Mouse (Mus musculus): ENCODE results near the gene Gm7029.

Gm7029 gene

DNA sequence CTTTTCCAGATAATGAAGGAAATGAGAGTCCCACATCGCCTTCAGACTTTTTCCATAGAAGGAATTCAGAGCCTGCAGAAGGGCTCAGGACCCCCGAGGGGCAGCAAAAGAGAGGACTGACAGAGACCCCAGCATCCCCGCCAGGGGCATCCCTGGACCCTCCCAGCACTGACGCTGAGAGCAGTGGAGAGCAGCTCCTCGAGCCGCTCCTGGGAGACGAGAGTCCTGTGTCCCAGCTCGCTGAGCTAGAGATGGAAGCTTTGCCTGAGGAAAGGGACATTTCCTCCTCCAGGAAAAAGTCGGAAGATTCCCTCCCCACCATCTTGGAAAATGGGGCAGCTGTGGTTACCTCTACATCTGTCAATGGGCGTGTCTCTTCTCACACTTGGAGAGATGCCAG, 39.6 kb downstream of the Gm7029 start:
- no peak for DNase-seq (ENCODE audit: low spot score in 2 of 2)

DNA sequence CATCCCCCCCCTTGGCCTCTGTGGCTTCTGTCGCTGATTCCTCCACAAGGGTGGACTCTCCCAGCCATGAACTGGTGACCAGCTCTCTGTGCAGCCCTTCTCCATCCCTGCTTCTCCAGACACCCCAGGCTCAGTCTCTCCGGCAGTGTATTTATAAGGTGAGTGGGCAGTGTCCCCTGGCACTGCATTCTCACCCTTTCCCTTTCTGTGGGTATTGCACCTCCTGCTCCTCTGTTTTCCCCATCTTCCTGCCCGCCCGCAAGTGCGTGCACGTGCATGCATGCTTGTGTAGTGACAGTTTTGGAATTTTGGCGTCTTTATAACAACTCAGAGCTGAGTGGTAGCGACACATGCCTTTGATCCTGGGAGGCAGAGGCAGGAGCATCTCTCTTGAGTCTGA, 40.3 kb downstream of the Gm7029 start:
- DNase-seq (ENCODE audit: low spot score in 2 of 2): no peak

DNA sequence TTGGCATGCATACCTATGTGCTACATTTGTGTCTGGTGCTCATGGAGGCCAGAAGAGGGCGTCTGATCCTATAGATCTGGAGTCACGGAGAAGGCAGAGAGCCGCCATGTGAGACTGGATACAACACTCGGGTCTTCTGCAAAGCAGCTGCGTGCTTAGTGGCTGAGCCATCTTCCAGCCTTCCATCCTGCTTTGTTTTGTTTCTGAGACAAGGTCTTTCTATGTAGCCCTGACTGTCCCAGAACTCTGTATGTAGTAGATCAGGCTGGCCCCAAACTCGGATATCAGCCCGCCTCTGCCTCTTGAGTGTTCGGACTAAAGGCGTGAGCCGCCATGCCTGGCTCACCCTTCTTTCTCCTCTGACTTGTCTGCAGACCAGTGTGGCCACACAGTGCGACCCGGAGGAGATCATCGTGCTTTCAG, 41.3 kb downstream of the Gm7029 start:
- no peak for DNase-seq (ENCODE audit: low spot score in 2 of 2)

DNA sequence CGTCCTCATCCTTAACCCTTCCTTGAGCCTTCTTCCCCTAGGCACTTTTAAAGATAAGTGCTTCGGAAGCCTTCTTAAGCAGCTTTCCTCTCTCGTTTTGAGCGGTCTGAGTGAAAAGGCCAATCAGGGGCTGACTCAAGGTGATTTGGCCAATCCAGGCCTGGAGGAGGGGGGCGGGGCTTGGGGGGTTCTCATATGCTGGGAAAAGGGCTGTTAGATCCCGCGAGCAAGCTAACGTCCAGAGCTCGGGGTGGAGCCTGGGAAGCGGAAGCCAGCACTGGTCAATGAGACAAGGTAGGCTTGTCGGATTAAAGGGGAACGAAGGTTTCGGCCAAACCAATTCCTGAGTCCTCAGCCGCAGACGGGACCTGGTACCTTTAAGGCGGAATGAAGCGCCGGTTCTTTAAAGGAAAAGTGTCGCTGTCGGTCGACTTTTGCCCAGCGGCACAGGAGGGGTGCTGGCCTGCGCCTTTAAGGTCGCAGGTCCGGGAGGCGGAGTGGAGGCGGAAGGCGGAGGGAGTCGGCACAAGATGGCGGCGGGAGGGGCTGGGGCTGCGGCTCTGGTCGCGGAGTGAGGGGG, 42.1 kb downstream of the Gm7029 start, which contains the start of the genes Tapbp and Zbtb22:
Tapbp (plus strand) TSS at position 229 of the 580 bp plus-strand sequence.
Zbtb22 (plus strand) TSS at position 234 of the 580 bp plus-strand sequence.
- peak; percentile 96 to 98 for DNase-seq (ENCODE audit: low spot score in 2 of 2)

DNA sequence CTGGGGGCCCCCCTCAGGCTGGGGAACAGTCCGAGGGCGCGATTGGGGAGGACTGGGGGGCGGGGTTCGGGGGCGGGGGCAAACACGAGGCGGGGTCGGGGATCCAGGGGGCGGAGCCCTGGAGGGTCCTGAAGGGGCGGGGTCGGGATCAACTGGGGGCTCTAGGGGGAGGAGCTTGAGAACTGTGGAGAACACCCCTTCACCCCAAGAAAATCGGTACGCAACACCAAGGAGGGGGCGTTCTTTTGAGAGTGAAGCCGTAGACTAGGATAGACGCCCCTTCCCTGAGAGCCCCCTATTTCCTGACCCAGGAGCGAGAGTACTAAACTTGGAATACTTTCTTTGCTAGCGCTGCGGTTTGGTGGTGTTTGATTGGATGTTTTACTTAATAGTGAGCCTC, 42.7 kb downstream of the Gm7029 start:
- DNase-seq (ENCODE audit: low spot score in 2 of 2): no peak

DNA sequence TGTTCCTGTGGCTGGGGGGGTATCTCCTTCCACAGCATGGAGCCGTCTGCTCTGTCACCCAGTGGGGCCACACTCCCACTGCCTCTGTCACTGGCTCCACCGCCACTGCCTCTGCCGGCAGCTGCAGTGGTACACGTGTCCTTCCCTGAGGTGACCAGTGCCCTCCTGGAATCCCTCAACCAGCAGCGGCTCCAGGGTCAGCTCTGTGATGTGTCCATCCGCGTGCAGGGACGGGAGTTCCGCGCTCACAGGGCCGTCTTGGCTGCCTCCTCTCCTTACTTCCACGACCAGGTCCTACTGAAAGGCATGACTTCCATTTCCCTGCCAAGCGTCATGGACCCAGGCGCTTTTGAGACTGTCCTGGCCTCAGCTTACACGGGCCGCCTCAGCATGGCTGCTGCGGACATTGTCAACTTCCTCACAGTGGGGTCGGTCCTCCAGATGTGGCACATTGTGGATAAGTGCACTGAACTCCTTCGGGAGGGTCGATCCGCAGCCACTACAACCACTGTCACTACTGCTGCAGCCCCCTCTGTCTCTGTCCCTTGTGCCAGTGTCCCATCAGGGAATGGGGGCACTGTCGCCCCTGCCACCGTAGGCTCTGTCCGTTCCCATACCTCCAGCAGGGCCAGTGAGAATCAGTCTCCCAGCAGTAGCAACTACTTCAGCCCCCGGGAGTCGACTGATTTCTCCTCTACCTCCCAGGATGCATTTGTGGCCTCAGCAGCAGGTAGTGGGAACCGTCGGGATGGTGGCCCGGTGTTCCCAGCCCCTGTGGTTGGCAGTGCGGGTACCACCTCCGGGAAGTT, 43.4 kb downstream of the Gm7029 start:
- DNase-seq (ENCODE audit: low spot score in 2 of 2): peak in 1 of 2 experiments; percentile 5

DNA sequence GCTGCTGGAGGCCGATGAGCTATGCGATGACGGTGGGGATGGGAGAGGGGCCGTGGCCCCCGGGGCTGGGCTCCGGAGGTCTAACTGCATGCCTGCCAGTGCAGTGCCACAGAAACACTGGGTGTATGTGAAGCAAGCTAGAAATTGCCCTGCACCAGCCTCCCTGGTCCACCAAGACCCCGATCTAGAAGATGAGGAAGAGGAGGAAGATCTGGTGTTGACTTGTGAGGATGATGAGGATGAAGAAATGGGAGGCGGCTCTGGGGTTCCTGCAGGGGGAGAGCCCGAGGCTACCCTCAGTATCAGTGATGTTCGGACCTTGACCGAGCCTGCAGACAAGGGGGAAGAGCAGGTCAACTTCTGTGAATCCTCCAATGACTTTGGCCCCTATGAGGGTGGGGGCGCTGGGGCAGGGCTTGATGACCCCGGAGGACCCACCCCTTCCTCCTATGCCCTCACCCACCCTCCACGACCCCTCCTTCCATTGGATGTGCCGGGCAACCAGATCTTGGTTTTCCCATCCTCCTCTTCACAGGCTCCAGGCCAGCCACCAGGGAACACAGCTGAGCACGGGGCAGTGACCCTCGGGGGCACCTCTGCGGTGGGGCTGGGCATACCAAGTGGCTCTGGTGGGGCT, 44.1 kb downstream of the Gm7029 start:
- DNase-seq (ENCODE audit: low spot score in 2 of 2): no peak

DNA sequence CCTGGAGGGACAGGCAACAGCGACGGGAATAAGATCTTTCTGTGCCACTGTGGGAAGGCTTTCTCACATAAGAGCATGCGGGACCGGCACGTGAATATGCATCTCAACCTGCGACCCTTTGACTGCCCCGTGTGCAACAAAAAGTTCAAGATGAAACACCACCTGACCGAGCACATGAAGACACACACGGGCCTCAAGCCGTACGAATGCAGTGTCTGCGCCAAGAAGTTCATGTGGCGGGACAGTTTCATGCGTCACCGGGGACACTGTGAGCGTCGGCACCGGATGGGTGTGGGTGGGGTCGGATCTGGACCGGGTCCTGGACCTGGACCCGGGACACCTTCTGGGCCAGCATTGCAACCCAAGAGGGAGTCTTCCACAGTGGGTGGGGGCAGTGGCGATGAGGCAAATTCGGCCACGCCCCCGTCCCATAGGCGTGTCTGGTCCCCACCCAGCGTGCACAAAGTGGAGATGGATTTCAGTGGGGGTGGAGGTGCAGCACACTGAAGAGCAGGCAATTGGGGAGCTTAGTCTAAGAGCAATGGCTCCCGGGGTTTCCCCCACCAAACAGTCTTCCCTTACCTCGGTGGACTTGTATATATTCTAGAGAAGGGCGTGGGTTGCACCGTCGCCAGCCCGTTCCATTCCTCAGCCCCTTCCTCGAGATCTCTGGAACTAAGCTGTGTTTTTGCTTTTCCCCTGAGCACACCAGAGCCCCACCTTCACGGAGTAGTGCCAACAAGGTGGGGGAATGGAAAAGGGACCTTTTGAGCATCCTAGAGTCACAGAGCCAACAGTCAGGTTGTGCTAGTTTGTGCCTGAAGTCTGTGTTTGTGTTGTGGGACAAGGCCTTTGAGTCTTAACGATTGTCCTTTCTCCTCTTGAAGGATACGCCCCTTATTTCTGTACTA, 44.9 kb downstream of the Gm7029 start:
- no peak for DNase-seq (ENCODE audit: low spot score in 2 of 2)

DNA sequence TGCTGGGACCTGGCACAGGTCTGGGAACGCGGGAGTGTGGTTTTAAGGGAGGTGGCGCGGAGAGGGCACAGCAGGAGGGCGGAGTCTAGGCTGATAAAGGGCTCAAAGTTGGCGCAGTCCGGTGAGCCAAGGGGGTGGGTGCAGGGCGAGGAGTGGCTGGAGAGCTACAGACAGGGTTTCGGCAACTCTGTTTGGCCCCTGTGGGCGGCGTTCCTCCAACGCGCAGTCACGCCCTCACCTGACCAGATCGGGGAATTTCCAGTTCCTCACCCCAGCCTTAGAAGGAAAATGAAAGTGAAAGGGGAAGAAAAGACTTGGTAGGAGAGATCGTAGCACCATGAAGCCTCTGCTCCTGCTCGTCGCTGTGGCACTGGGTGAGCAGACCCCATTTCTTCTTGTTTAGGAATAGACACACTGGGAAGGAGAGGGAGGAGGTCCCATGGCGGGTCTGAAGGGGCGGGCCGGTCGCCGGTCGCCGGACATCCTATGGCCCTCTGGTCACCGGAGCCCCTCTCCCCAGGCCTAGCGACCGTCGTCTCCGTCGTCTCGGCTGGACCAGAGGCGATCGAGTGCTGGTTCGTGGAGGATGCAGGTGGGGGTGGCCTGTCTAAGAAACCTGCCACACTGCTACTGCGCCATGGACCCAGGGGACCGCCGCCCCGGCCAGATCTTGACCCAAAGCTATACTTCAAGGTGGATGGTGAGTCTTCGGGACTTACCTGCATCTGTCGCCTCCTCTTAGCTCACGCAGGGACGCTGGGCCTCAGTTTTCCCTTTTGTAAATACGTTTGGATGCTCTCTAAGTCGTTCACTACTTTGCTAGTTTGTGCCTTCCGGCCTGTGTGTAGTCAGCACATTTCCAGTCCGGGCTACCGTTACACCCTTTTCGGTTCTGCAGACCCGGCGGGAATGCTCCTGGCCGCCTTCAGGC, 46.0 kb downstream of the Gm7029 start:
- DNase-seq (ENCODE audit: low spot score in 2 of 2): peak in 1 of 2 experiments; percentile 50

DNA sequence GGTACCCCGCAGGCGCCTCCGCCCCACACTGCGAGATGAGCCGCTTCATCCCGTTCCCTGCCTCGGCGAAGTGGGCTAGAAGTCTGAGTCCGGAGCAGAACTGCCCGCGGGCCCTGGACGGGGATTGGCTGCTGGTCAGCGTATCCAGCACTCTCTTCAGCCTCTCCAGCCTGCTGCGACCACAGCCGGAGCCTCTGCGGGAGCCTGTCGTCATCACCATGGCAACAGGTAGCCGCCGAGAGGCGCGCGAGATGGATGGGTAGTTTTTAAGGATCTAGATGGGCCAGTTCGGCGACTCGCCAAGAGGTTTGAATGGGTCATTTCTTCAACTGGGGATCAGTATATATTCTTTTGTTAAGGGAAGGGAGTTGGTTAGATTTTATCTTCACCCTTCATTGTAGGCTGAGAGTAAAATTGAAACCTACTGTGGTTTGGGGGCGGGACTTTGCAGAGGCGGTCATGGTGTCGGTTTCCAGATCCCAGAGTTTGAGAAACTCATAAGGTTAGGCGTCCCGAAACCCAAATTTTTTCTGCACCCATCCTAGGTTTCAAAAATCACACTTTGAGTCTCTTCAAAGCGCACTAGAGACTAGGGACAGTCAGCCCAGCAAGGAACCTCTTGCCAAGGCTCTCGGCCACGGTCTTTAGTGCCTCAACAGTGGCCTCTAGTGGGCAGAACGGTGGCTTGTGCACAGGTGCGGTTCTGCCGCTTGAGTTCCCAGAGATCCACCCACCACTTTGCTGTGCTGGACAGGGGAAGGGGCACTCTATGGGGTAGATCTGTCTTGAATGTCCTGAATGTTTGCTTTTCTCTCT, 46.9 kb downstream of the Gm7029 start:
- peak; percentile 86 to 91 for DNase-seq (ENCODE audit: low spot score in 2 of 2)

DNA sequence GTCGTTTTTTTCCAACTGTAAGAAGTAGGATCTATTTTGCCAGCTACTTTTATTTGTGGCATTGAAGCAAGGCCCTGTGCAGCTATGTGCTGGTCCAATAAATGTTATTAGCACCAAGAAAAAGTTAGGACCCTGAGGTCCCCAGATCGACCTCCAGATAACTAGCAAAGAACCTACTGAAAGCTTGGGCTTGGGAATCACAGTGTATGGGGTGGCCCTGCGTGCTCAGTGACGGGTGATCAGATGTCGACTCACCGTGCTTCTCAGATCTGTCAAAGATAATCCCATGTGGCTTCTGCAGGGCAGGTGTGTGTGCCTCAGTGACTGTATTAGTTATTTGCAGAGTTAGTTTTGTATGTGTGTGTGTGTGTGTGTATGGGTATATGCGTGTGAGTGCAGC, 47.7 kb downstream of the Gm7029 start:
- DNase-seq (ENCODE audit: low spot score in 2 of 2): no peak
